29 mouse cellular contexts compared by ENCODE assay signal in genomic region chr6:113120806-113121205, GRCm38 (mm10). TPM values are rescaled to one million over a fixed set of nuclear protein-coding genes. Genes with fewer than 3 reads are reported as not detected.
A peak's percentile ranks its signal among the peaks of the same experiment; 100 is the strongest.
DNase-seq lines count a peak whose midpoint lies in the region; ATAC-seq lines count a peak whose summit lies in the region.
"Had no signal": no experiment of that assay in that cellular context is flagged by ENCODE, and none has a peak within 500 bp of the region (broad histone marks: within the 10 kb centered on the region; RNA-seq: fewer than 3 reads in every experiment).

No protein-coding gene starts in this region.

- 95% methylated on average over 10 of the region's 10 CpGs for WGBS in midbrain, embryonic 10.5 days

- H3K9me3 ChIP-seq in midbrain, embryonic 10.5 days (replicated peaks): no peaks in the 10 kb centered on the region
- H3K9me3 ChIP-seq: embryonic facial prominence, embryonic 13.5 days; forebrain, embryonic 13.5 days; G1E; heart, embryonic 13.5 days; limb, embryonic 15.5 days; liver, embryonic 15.5 days; midbrain, embryonic 12.5 days had no signal

- H3K36me3 ChIP-seq in midbrain, embryonic 10.5 days: peaks cover 100% of the 10 kb centered on the region

- no peak overlapping the region for H3K4me3 ChIP-seq in midbrain, embryonic 10.5 days
- H3K4me3 ChIP-seq: embryonic facial prominence, embryonic 13.5 days; erythroblast, embryonic 14.5 days; forebrain, embryonic 13.5 days; heart, embryonic 13.5 days; left cerebral cortex, adult 2 months; limb, embryonic 15.5 days; liver, embryonic 15.5 days; midbrain, embryonic 12.5 days had no signal

- DNase-seq in adrenal gland, postnatal 14 days: peak; percentile 20
- no peak for DNase-seq in adrenal gland, postnatal 4 days (ENCODE audit: low spot score in 2 of 2)
- peak; percentile 19 for DNase-seq in lung, postnatal 14 days
- no peak for DNase-seq in lung, postnatal 10 days
- DNase-seq in lung, postnatal 36 days: peak; percentile 53
- no peak for DNase-seq in midbrain, embryonic 10.5 days (ENCODE audit: low spot score)
- DNase-seq: cerebellum, adult 2 months; cerebellum, postnatal 36 days; embryo, embryonic 11 days; heart, postnatal 14 days; kidney, postnatal 36 days; left cerebral cortex, postnatal 4 days; right cerebral cortex, postnatal 14 days; thymus, adult 2 months; thymus, postnatal 4 days had no signal

- no peaks in the 10 kb centered on the region for H3K4me1 ChIP-seq in midbrain, embryonic 10.5 days
- H3K4me1 ChIP-seq: embryonic facial prominence, embryonic 13.5 days; forebrain, embryonic 13.5 days; limb, embryonic 15.5 days; liver, embryonic 15.5 days; midbrain, embryonic 12.5 days had no signal

- ATAC-seq in erythroid progenitor cell, adult 5-6 weeks (replicated peaks; ENCODE audit: low FRiP score, poor library complexity, severe bottlenecking): no peak
- ATAC-seq: forebrain, embryonic 13.5 days; intestine, postnatal 0 days; Patski had no signal

- H3K27ac ChIP-seq in midbrain, embryonic 10.5 days (replicated peaks): no peak overlapping the region
- H3K27ac ChIP-seq: embryonic facial prominence, embryonic 13.5 days; forebrain, embryonic 13.5 days; heart, embryonic 13.5 days; left cerebral cortex, adult 2 months; limb, embryonic 15.5 days; liver, embryonic 15.5 days; macrophage; midbrain, embryonic 12.5 days; stomach, postnatal 0 days had no signal

- no peaks in the 10 kb centered on the region for H3K27me3 ChIP-seq in midbrain, embryonic 10.5 days (ENCODE audit: low read depth, poor library complexity, severe bottlenecking)
- H3K27me3 ChIP-seq: embryonic facial prominence, embryonic 13.5 days; forebrain, embryonic 13.5 days; heart, embryonic 13.5 days; limb, embryonic 15.5 days; liver, embryonic 15.5 days; midbrain, embryonic 12.5 days; Patski had no signal

RNA-seq across cellular contexts. Expression of gene Setd5, which starts 43.6 kb away (rescaled TPM):
- total RNA-seq in adrenal gland, postnatal 14 days (2021): 104 and 113 TPM in 2 replicates
- total RNA-seq in adrenal gland, postnatal 4 days (2021): 100 to 1,000 TPM; 148 to 151 TPM
- polyA plus RNA-seq in midbrain, embryonic 10.5 days (2016; fragmentation: Nextera tagmentation; extraction: Ambion mirVana): 74.3 and 79.0 TPM in 2 replicates
- total RNA-seq in erythroid progenitor cell, adult 5-6 weeks (2015; ENCODE audit: low replicate concordance): 103 and 106 TPM in 2 replicates
- 92.4 and 110 TPM in 2 replicates for total RNA-seq in erythroid progenitor cell, adult 5-6 weeks (2017; ENCODE audit: low replicate concordance)

Comparison
In these comparisons a context has a peak if more than half of its experiments do, and no peak if none do; other contexts are left out.
1. DNase-seq: peak in adrenal gland, postnatal 14 days (single experiment), lung, postnatal 14 days (single experiment) and lung, postnatal 36 days (single experiment); none in adrenal gland, postnatal 4 days (0 of 2), lung, postnatal 10 days (single experiment) and midbrain, embryonic 10.5 days (single experiment).